Mouse (Mus musculus) CD8-positive naive resting alpha-beta T cell, adult 2 months (primary cell): ENCODE data around the gene Trpc5.

Experiments
- DNase-seq, 2 experiments: peaks; one replicate each; pipeline ENCODE4 v3.0.0; 2022; ENCODE audit warnings: low read depth in 2 of 2, low spot score in 2 of 2

Gene Trpc5

GRCm38 (mm10) chrX:144688142-144688206 is at the start of gene Trpc5:
Trpc5 (minus strand) TSS chrX:144688180.
- DNase-seq = no peak

DNA sequence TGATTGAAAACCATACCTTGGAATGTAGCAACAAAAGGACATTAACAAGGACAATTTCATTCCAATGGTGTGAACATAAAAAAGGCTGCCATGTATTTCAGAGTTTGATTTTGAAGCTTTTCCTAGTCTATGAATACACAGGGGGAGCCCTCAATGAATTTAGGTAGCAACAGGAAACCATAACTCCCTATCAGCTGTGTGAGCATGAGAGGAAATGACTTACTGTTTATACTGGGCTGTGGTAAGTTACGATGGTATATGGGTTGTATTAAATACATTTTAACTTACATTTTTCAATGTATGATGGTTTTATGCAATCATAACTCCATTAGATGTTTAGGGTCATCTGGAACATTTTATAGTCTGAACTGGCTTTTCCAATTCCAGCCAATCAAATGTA is 28.4 kb upstream of the Trpc5 start:
- DNase-seq = no peak

GRCm38 (mm10) chrX:144689859-144690181 is 1.8 kb upstream of the Trpc5 start:
- DNase-seq = no peak

- no peak for DNase-seq
Observed at GRCm38 (mm10) chrX:144689119-144689858, 1.3 kb upstream of the Trpc5 start.

DNA sequence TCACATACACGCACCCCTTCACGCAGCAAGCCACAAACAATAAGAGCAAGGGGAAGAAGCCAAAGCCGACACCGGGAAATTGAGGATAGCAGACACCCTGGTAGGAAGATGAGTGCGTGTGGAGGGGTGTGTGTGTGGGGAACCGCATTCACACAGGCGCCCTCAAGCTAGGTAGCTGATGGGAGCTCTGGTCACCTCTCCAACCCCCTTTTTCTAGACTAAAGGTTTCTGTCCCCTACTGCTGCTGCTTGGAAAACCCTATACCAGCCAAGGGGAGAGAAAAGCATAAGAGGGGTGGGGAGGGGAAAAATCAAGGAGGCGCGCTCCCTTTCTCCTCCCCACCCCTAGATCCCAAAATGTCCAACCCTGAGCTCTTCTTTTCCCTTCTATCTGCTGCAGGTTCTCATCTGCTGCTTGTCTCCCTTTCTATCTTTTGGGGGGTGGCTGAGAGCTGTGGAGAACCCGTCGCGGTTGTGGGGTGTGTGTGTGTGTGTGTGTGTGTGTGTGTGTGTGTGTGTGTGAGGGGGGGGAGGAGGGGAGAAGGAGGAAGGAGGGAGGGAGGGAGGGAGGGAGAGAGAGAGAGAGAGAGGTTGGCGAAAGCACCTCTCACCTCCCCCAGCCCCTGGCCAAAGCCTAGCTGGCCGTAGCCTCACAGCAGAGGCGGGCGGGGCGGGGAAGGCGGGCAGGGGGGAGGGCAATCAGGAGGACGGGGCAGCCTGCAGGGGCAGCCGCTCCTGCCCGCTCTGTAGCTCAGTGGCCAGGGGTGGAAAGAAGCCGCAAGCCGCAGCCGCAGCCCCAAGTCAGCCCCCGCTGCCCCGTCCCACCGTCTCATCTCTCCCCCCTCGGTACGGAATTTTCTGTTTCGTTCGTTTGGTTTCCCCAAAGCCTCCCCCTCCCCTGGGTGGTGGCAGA is 483 bp upstream of the Trpc5 start, which contains the start of gene Rtl4:
Gene Rtl4 (plus strand): TSS at position 701 of the 912 bp plus-strand sequence.
- no peak for DNase-seq

DNA sequence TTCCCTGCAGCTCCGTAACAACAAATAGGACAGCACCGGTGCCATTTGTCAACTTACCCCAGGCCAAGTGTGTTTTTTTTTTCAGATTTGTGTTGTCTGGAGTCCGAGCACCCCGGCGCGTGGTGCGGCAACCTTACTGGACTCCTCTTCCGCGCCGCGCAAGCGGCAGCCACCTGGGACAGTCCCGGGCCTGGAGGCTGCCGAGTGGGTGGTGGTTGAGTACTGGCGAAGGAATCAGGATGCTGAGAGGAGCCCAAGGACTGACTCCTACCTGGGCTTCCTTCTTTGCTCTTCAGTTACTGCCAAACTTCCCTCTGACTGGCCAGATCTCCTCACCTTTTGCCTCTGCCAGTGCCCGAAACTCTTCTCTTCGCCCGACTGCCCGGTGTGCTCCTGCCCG is 238 bp downstream of the Trpc5 start:
- DNase-seq = no peak

DNA sequence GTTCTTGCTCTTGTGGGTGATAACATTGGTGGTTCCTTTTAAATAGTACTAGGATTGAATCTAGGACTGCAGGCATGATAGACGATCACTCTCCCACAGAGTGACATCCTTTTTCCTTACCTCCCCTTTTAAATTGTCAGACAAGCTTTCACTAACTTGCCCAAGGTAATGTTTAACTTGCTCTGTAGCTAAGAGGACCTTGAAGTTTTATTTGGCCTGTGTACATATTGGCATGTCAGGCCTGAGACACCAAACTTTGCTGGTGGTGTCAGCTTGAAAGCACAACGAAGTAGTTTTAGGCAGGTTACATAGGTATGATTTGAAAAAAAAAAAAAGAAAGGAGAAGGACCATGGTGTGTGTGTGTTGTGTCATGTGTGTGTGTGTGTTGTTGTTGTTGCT is 35.8 kb downstream of the Trpc5 start:
- DNase-seq = no peak

DNA sequence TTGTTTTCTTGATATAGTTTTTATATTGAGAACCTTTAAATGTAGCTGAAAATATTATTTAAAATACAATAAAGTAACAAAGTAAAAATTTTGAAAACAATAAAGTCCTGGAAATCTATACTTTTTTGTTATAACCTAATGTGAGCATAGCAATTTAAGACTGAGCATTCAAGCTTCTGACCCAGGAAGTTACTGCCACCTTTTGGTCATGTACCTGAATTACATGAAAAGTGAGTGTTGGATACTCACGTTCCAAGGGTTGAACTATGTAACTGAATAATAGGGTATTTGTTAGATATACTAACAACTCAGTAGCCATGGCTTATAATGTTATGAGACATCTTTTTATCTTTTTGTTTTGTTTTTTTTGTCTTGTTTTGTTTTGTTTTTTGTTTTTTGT is 42.6 kb downstream of the Trpc5 start:
- peak; percentile 0 to 19 for DNase-seq

- DNase-seq = no peak
Observed at GRCm38 (mm10) chrX:144644756-144645155, 43.2 kb downstream of the Trpc5 start.

DNA sequence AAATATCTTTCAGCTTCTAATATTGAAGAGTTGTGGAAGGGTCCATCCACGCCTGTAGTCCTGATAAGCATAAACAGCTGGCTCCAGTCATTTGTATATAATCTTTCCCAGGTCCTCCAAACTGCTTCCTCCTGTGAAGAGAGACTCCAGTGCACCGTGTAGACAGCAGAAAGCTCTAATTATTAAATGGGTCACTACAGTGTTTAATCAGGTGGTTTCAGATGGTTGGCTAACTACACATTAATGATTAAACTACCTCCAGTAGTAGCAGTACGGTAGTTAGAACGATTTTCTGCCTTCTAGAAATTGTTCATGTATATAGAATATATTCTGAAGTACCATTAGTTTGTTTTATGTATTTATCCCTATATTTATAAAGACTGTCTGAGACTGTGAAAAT is 75.2 kb downstream of the Trpc5 start:
- DNase-seq = no peak

DNA sequence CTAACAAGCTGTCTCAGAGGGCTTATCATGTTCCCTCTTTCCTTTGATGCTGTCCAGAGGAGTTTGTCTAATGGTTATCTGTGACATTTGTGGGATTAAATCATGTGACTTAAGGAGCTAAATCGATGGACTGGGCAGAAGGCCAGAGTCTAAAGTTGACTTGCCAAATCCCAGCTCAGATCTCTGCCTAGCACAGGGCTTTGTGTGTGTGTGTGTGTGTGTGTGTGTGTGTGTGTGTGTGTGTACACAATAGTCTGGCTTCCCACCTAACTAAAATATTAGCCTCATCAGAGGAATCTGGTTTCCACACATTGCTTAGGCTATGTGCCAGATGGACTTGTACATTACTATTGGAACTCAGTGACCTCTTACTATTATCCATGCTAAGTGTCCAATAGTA is 151.5 kb downstream of the Trpc5 start:
- DNase-seq = no peak

DNA sequence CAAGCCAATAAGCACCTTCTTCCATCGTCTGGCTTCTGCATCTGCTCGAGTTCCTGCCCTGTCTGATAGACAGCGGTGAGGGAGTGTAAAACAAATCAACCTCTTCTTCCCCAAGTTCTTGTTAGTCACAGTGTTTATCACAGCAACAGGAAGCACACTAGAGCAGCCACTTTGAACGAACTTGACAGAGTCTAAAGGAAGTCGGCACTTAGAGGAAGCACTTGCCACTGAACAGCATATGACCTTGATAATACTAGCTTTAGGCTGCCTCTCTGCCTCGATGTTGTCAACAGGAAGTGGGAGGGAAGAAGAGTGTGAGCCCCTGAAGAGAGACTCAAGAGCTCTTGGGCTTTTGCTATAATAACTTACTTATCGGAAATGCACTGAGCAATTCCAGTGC is 161.9 kb downstream of the Trpc5 start:
- peak; percentile 42 to 50 for DNase-seq

- DNase-seq = no peak
Observed at GRCm38 (mm10) chrX:144523239-144523638, 164.7 kb downstream of the Trpc5 start.

DNA sequence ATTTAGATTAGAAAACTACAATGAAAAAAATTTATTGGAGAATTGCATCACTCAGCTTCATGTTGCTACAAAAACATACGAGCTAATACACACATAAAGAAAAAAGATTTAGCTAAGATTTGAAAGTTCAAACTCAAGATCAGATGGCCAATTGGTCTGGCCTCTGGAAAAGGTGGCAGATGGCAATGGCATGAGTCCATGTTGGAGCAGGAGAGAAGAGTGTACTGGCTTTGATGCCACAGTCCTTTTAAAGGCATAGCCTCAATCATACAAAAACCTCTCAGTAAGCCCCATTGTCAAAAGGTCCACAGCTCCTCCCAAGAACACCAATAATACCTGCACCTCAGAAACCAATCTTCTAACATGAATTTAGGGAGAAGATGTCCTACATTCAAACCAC is 196.6 kb downstream of the Trpc5 start:
- DNase-seq = no peak

- DNase-seq = no peak
Observed at GRCm38 (mm10) chrX:144464416-144464815, 223.6 kb downstream of the Trpc5 start.

- DNase-seq = no peak
Observed at GRCm38 (mm10) chrX:144456281-144456680, 231.7 kb downstream of the Trpc5 start, which contains the start of gene Trpc5os. Trpc5os (plus strand) TSS chrX:144456581.

GRCm38 (mm10) chrX:144423848-144424247 is 264.1 kb downstream of the Trpc5 start:
- DNase-seq = no peak

GRCm38 (mm10) chrX:144421091-144421490 is 266.9 kb downstream of the Trpc5 start:
- no peak for DNase-seq

GRCm38 (mm10) chrX:144420259-144420658 is 267.7 kb downstream of the Trpc5 start:
- no peak for DNase-seq

DNA sequence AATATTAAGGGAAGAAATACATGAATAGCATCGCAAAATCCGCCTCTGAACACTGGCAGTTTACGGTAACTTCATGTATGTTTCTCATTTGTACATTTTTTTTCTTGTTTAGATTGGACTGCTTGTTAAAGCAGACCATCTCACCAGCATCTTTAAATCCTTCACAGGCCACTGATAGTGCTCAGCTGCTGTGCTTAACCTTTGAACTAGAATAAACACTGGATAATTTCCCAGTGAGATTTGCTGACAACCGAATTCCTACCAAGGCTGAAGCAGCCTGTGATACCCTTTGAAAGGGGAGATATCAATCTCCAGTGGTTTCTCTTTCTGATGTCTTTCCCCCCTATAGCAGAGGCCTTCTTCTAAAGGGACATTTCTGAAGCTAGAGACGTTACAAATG is 279.9 kb downstream of the Trpc5 start:
- DNase-seq = no peak

- peak; percentile 20 to 35 for DNase-seq
Observed at GRCm38 (mm10) chrX:144403526-144403925, 284.5 kb downstream of the Trpc5 start.

DNA sequence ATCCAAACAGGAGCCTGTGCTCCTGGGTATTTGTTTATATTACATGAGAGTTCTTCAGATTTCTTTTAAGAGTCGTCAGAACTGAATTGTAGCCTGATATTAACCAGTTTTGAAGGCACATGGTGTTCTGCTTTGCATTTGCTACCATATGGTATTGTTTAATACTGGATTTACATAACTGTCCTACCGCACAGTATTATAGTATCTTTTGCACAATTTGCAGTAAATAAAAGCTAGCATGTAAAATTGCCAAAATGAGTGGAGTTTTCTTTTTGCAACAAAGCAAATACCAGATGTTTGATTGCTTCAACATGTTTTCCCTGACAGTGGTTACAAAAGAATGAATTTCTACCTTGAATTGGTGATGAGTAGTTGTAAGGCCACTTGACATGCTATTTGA is 313.8 kb downstream of the Trpc5 start:
- DNase-seq = no peak

DNA sequence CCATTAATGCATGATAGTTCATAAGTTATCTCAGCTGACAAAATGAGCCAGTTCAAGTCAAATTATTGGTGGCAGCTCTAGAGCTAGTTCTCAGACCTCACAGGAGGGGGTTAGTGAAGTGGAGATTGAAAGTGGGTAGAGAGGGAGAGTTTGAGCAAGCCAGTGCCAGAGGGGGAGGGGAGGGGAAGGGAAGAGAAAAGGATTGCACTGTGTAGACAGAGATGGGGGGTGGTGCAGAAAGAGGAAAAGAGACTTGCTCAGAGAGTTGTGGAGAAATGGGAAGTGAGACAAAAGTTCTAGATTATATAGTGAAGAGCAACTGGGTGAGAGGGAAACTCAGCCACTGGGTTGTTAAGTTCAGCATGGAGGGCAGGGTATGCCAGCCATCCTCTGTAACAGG is 349.6 kb downstream of the Trpc5 start:
- DNase-seq = no peak
